In the genomic region with DNA sequence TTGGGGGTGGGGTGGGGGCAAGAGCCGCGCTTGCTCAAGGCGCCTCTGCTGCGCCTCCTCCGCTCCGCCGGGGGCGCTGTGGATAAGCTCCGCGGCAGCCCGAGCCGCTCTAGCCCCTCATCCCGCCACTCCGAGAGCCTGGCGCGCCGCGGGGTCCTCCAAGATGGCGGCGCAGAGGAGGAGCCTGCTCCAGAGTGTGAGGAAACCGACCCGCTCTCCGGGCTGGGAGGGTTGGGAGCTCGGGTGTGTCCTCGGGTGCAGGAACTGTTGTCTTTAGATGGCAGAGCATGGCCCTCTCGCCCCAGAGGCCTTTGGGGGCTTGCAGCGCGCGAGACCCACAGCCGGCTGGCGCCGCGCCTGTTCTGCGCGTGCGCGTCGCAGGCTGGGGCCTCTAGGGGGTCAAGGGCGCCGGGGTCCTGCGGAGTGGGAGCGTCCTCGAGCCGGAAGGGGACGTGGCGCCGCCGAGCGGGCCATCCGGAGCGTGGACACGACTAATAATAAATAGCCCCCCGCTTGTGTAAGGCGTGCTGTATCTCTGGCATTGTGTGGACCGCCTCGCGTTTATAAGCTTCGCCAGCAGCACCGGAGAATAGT, we compare ENCODE assay signal across 8 mouse cellular contexts. TPM values are rescaled to one million over a fixed set of nuclear protein-coding genes. Genes with fewer than 3 reads are reported as not detected.
DNase-seq lines count a peak whose midpoint lies in the region; ATAC-seq and TF ChIP-seq lines count a peak whose summit lies in the region.

Gene Tab1, plus strand, starts transcription at position 135 of the 594 bp plus-strand sequence.

- peaks cover 20 to 41% of the 10 kb centered on the region in 2 experiments for H3K4me1 ChIP-seq in MEL (ENCODE audit: control insufficient read depth in 1 of 2, insufficient read depth in 2 of 2, low read length in 2 of 2)
- H3K4me1 ChIP-seq in cerebellum, adult 2 months (ENCODE audit: control insufficient read depth, insufficient read depth, low read length), result peaks cover 30% of the 10 kb centered on the region
- H3K4me1 ChIP-seq in lung, embryonic 16.5 days (replicated peaks; ENCODE audit: control insufficient read depth, insufficient read depth, low read length), result peaks cover 13% of the 10 kb centered on the region

- H3K9ac ChIP-seq in MEL (ENCODE audit: control insufficient read depth, low read depth, low read length, poor library complexity, severe bottlenecking), result peak within 1 kb of the TSS; percentile 99
- peak within 1 kb of the TSS; percentile 84 for H3K9ac ChIP-seq in lung, embryonic 16.5 days (ENCODE audit: low read length)

- H3K4me2 ChIP-seq in lung, embryonic 16.5 days (ENCODE audit: low read depth, low read length), result peak within 1 kb of the TSS; percentile 79

- peaks cover 0 to 38% of the 10 kb centered on the region in 2 experiments; a peak in 2 of 4 replicates for H3K36me3 ChIP-seq in MEL (ENCODE audit: control insufficient read depth in 1 of 2, insufficient read depth in 2 of 2, low read length in 2 of 2)
- H3K36me3 ChIP-seq in lung, embryonic 16.5 days (ENCODE audit: control insufficient read depth, insufficient read depth, low read length), result no peaks in the 10 kb centered on the region

- H3K9me3 ChIP-seq in MEL (replicated peaks; ENCODE audit: insufficient read depth, low read length), result no peaks in the 10 kb centered on the region
- no peaks in the 10 kb centered on the region for H3K9me3 ChIP-seq in lung, embryonic 16.5 days (ENCODE audit: control insufficient read depth, low read length)

- TF ChIP-seq EP300 in MEL (IDR thresholded peaks at IDR 0.05; ENCODE audit: low read depth in 1 of 2, low read length in 2 of 2), result 0 out of 4 replicates have a peak, but pooled peaks of 1 of the 2 experiments have one; percentile 38

- peak within 1 kb of the TSS; percentile 69 to 76 for H3K4me3 ChIP-seq in MEL (ENCODE audit: control insufficient read depth in 1 of 2, insufficient read depth in 1 of 2, low read depth in 2 of 2, low read length in 2 of 2)
- peak within 1 kb of the TSS; percentile 98 for H3K4me3 ChIP-seq in cerebellum, adult 2 months (replicated peaks; ENCODE audit: insufficient read depth, low read depth, low read length)
- peak within 1 kb of the TSS; percentile 66 for H3K4me3 ChIP-seq in lung, embryonic 16.5 days (ENCODE audit: low read length)

- peak; percentile 26 to 69 (median 58); a peak in 4 of 6 replicates for TF ChIP-seq CTCF in MEL (IDR thresholded peaks at IDR 0.05 in 2 of 3, conservative IDR thresholded peaks at IDR 0.05 in 1 of 3; ENCODE audit: control insufficient read depth in 1 of 3, insufficient read depth in 1 of 3, low read depth in 2 of 3, low read length in 3 of 3, poor library complexity in 1 of 3, severe bottlenecking in 1 of 3)
- TF ChIP-seq CTCF in cerebellum, adult 2 months (IDR thresholded peaks at IDR 0.05; ENCODE audit: borderline replicate concordance, insufficient read depth, low read depth, low read length), result peak; percentile 56

- peak within 1 kb of the TSS; percentile 95 for H3K27ac ChIP-seq in MEL (ENCODE audit: control insufficient read depth, low read depth, low read length)
- peak within 1 kb of the TSS; percentile 100 for H3K27ac ChIP-seq in cerebellum, adult 2 months (ENCODE audit: insufficient read depth, low read length)
- peak within 1 kb of the TSS; percentile 99 for H3K27ac ChIP-seq in lung, embryonic 16.5 days (ENCODE audit: low read length)

- peak; percentile 87 to 92 for TF ChIP-seq POLR2A in MEL (IDR thresholded peaks at IDR 0.05; ENCODE audit: control insufficient read depth in 1 of 2, insufficient read depth in 1 of 2, low read depth in 1 of 2, low read length in 2 of 2, poor library complexity in 1 of 2)
- TF ChIP-seq POLR2A in cerebellum, adult 2 months (IDR thresholded peaks at IDR 0.05; ENCODE audit: borderline replicate concordance, insufficient read depth, low read length), result peak; percentile 40; the same call in 1 of the 2 replicates

- peak; percentile 89 to 90 for ATAC-seq in hematopoietic stem cell, adult 5-6 weeks (replicated peaks in 1 of 2; ENCODE audit: insufficient read depth in 1 of 2, low FRiP score in 2 of 2, low TSS enrichment in 1 of 2, low read depth in 1 of 2, poor library complexity in 2 of 2, severe bottlenecking in 2 of 2)
- ATAC-seq in lung, embryonic 16.5 days (ENCODE audit: low read depth), result peak; percentile 97

- TF ChIP-seq RAD21 in MEL (IDR thresholded peaks at IDR 0.05; ENCODE audit: low read depth, low read length), result no peak

- WGBS in cerebellum, adult 2 months, result under 1% methylated on average over 59 of the region's 59 CpGs
- 0% methylated on average over 48 of the region's 59 CpGs for WGBS in lung, embryonic 16.5 days

- peaks cover 39% of the 10 kb centered on the region for H3K79me2 ChIP-seq in MEL (ENCODE audit: control insufficient read depth, insufficient read depth, low read length, poor library complexity)

- no peaks in the 10 kb centered on the region for H3K27me3 ChIP-seq in MEL (ENCODE audit: control insufficient read depth in 1 of 2, insufficient read depth in 2 of 2, low read length in 2 of 2)
- no peaks in the 10 kb centered on the region for H3K27me3 ChIP-seq in cerebellum, adult 2 months (ENCODE audit: control insufficient read depth, insufficient read depth, low read length)
- no peaks in the 10 kb centered on the region for H3K27me3 ChIP-seq in lung, embryonic 16.5 days (ENCODE audit: control insufficient read depth, insufficient read depth, low read depth, low read length)

- DNase-seq in MEL (ENCODE audit: low read depth, low spot score), result peak; percentile 95
- DNase-seq in cerebellum, adult 2 months, result peak; percentile 92 to 94
- peak; percentile 94 for DNase-seq in forelimb bud, embryonic 11.5 days (ENCODE audit: low read depth, low spot score)
- DNase-seq in layer of hippocampus, adult 9-10 months (ENCODE audit: low spot score), result peak; percentile 72
- peak; percentile 88 for DNase-seq in ovary, postnatal 10 days (ENCODE audit: low spot score)
- peak; percentile 84 to 93 for DNase-seq in thymus, postnatal 10 days (ENCODE audit: low spot score in 2 of 2)

TF ChIP-seq in MEL, 35 proteins besides CTCF, POLR2A, EP300 and RAD21 (continues in another document):
- TF ChIP-seq E2F4 (IDR thresholded peaks at IDR 0.05; ENCODE audit: borderline replicate concordance, low read depth, low read length), result peak; percentile 79; the same call in 1 of the 2 replicates
- TF ChIP-seq ZMIZ1 (IDR thresholded peaks at IDR 0.05; ENCODE audit: low read depth, low read length), result peak; percentile 80; the same call in 1 of the 2 replicates
- TF ChIP-seq SIN3A (IDR thresholded peaks at IDR 0.05; ENCODE audit: low read length), result peak; percentile 85
- no peak for TF ChIP-seq BHLHE40 (IDR thresholded peaks at IDR 0.05; ENCODE audit: borderline replicate concordance, low read depth, low read length)
- TF ChIP-seq MAX (IDR thresholded peaks at IDR 0.05; ENCODE audit: low read length), result peak; percentile 56
- TF ChIP-seq ETS1 (IDR thresholded peaks at IDR 0.05; ENCODE audit: low read depth, low read length), result peak; percentile 23; the same call in 1 of the 2 replicates
- TF ChIP-seq MEF2A (IDR thresholded peaks at IDR 0.05; ENCODE audit: extremely low read depth, insufficient replicate concordance, low read depth, low read length, poor library complexity, severe bottlenecking), result no peak
- TF ChIP-seq RCOR1 (IDR thresholded peaks at IDR 0.05; ENCODE audit: low read depth, low read length), result no peak
- no peak for TF ChIP-seq MAFK (IDR thresholded peaks at IDR 0.05; ENCODE audit: borderline replicate concordance, low read depth, low read length)
- no peak for TF ChIP-seq SMC3 (IDR thresholded peaks at IDR 0.05; ENCODE audit: low read depth, low read length)
- TF ChIP-seq MYC (IDR thresholded peaks at IDR 0.05; ENCODE audit: low read depth, low read length), result no peak; the same call in 1 of the 2 replicates
- peak; percentile 84 for TF ChIP-seq HCFC1 (IDR thresholded peaks at IDR 0.05; ENCODE audit: low read depth, low read length)
- no peak for TF ChIP-seq MYB (IDR thresholded peaks at IDR 0.05; ENCODE audit: low read depth, low read length)
- TF ChIP-seq GATA1 (IDR thresholded peaks at IDR 0.05; ENCODE audit: low read depth, low read length), result no peak
- no peak for TF ChIP-seq USF2 (IDR thresholded peaks at IDR 0.05; ENCODE audit: borderline replicate concordance in 1 of 2, insufficient read depth in 1 of 2, low read depth in 1 of 2, low read length in 2 of 2)
- TF ChIP-seq POLR2AphosphoS2 (IDR thresholded peaks at IDR 0.05; ENCODE audit: low read length), result peak; percentile 74; the same call in 1 of the 2 replicates
- TF ChIP-seq TCF12 (IDR thresholded peaks at IDR 0.05; ENCODE audit: low read depth, low read length), result peak; percentile 76
- no peak; the same call in 1 of the 2 replicates for TF ChIP-seq ELF1 (IDR thresholded peaks at IDR 0.05; ENCODE audit: low read depth, low read length)
- peak; percentile 64 for TF ChIP-seq MXI1 (IDR thresholded peaks at IDR 0.05; ENCODE audit: low read depth, low read length)
- no peak for TF ChIP-seq ZC3H11A (IDR thresholded peaks at IDR 0.05; ENCODE audit: low read depth, low read length)
- TF ChIP-seq ZNF384 (IDR thresholded peaks at IDR 0.05; ENCODE audit: low read depth, low read length), result no peak
- no peak for TF ChIP-seq JUND (IDR thresholded peaks at IDR 0.05; ENCODE audit: low read depth, low read length)
- TF ChIP-seq GABPA (IDR thresholded peaks at IDR 0.05; ENCODE audit: low read depth, low read length), result peak; percentile 73; the same call in 1 of the 2 replicates
- no peak; the same call in 1 of the 2 replicates for TF ChIP-seq KAT2A (conservative IDR thresholded peaks at IDR 0.05; ENCODE audit: low read depth, low read length)
- TF ChIP-seq MAZ (IDR thresholded peaks at IDR 0.05; ENCODE audit: low read depth, low read length), result peak; percentile 82; the same call in 1 of the 2 replicates
- no peak; the same call in 1 of the 2 replicates for TF ChIP-seq CHD1 (IDR thresholded peaks at IDR 0.05; ENCODE audit: low read depth, low read length)
- TF ChIP-seq ZKSCAN1 (IDR thresholded peaks at IDR 0.05; ENCODE audit: low read depth, low read length), result no peak
- peak; percentile 74 for TF ChIP-seq NRF1 (IDR thresholded peaks at IDR 0.05; ENCODE audit: insufficient read depth, low read depth, low read length, poor library complexity, severe bottlenecking)
- peak; percentile 60 for TF ChIP-seq TBP (IDR thresholded peaks at IDR 0.05; ENCODE audit: low read depth, low read length)

RNA-seq across cellular contexts. Expression of gene Tab1, which starts in this region (rescaled TPM):
- total RNA-seq in MEL (2012; rRNA removed), result 18.2 and 23.3 TPM in 2 replicates
- 10 to 100 TPM in 1 of 2 experiments, not detected in 1; 31.1 TPM for polyA plus RNA-seq in MEL (2012; ENCODE audit: insufficient read depth in 1 of 2, insufficient read length in 2 of 2, low read depth in 1 of 2, low replicate concordance in 2 of 2, missing spikeins in 1 of 2)
- polyA plus RNA-seq in cerebellum, adult 2 months (2012; rRNA removed), result 50.0 and 50.2 TPM in 2 replicates
- 17.1 TPM in 2 replicates for total RNA-seq in hematopoietic stem cell, adult 5-6 weeks (2017)
- polyA plus RNA-seq in lung, embryonic 16.5 days (2015; fragmentation: Nextera tagmentation; extraction: Ambion mirVana), result 31.5 and 33.5 TPM in 2 replicates

Comparison
In these comparisons a context has a peak if more than half of its experiments do, and no peak if none do; other contexts are left out.
1. Peak in every context shown above with its lines: DNase-seq, ATAC-seq, H3K4me3 ChIP-seq and H3K27ac ChIP-seq.